In genomic region chr11:70437426-70437825, GRCm38 (mm10) we compare ENCODE assay signal across 27 mouse cellular contexts. TPM values are rescaled to one million over a fixed set of nuclear protein-coding genes. Genes with fewer than 3 reads are reported as not detected.
DNase-seq lines count a peak whose midpoint lies in the region; ATAC-seq and TF ChIP-seq lines count a peak whose summit lies in the region.
"Had no signal": no experiment of that assay in that cellular context is flagged by ENCODE, and none has a peak within 500 bp of the region (broad histone marks: within the 10 kb centered on the region; RNA-seq: fewer than 3 reads in every experiment).

No protein-coding gene starts in this region.

- no peak for TF ChIP-seq CTCF in bone marrow macrophage, adult 2 months (IDR thresholded peaks at IDR 0.05; ENCODE audit: low read depth, low read length)
- TF ChIP-seq CTCF in forebrain, postnatal 0 days (IDR thresholded peaks at IDR 0.05; ENCODE audit: low read depth) = no peak

- TF ChIP-seq POLR2A in bone marrow macrophage, adult 2 months (IDR thresholded peaks at IDR 0.05; ENCODE audit: borderline replicate concordance, low read depth, low read length) = no peak

- H3K4me1 ChIP-seq in bone marrow macrophage, adult 2 months (ENCODE audit: control insufficient read depth, insufficient read depth, low read length) = peaks cover 50% of the 10 kb centered on the region
- peaks cover 9% of the 10 kb centered on the region for H3K4me1 ChIP-seq in forebrain, postnatal 0 days (ENCODE audit: insufficient read depth)

- H3K9ac ChIP-seq in forebrain, postnatal 0 days = no peak overlapping the region
- H3K9ac ChIP-seq: heart, embryonic 12.5 days; kidney, embryonic 15.5 days; limb, embryonic 15.5 days had no signal

- H3K27ac ChIP-seq in bone marrow macrophage, adult 2 months (ENCODE audit: insufficient read depth, low read depth, low read length) = 0 out of 2 replicates have a peak overlapping the region, but pooled peaks have one; percentile 4
- no peak overlapping the region for H3K27ac ChIP-seq in forebrain, postnatal 0 days (ENCODE audit: low read depth, low read length)
- H3K27ac ChIP-seq: forebrain, embryonic 10.5 days; hindbrain, postnatal 0 days; kidney, embryonic 15.5 days; limb, embryonic 15.5 days had no signal

- H3K9me3 ChIP-seq in forebrain, postnatal 0 days (ENCODE audit: low read length) = no peaks in the 10 kb centered on the region
- H3K9me3 ChIP-seq: forebrain, embryonic 10.5 days; heart, embryonic 12.5 days; kidney, embryonic 15.5 days; limb, embryonic 15.5 days had no signal

- DNase-seq in thymus, postnatal 14 days = peak; percentile 30
- DNase-seq in thymus, postnatal 36 days = no peak
- peak; percentile 42 for DNase-seq in naive thymus-derived CD4-positive, alpha-beta T cell, adult 2 months (ENCODE audit: low read depth)
- DNase-seq in cerebellum, adult 11 months = no peak
- DNase-seq in kidney, postnatal 4 days = no peak
- no peak for DNase-seq in forebrain, postnatal 0 days
- DNase-seq: adrenal gland, postnatal 10 days; B cell, adult 2 months; cerebellum, adult 18-20 months; cerebellum, postnatal 14 days; gastrocnemius, postnatal 14 days; heart, adult 18-20 months; heart, postnatal 10 days; kidney, adult 11 months; kidney, postnatal 36 days; layer of hippocampus, adult 9-11 months; lung, adult 2 months; lung, postnatal 14 days; midbrain, embryonic 14.5 days had no signal

- no peak overlapping the region for H3K4me3 ChIP-seq in bone marrow macrophage, adult 2 months (ENCODE audit: insufficient read depth, low read length)
- no peak overlapping the region for H3K4me3 ChIP-seq in forebrain, postnatal 0 days (ENCODE audit: low read depth, low read length)
- H3K4me3 ChIP-seq: forebrain, embryonic 10.5 days; heart, embryonic 12.5 days; kidney, embryonic 15.5 days; limb, embryonic 15.5 days had no signal

- no peak for ATAC-seq in forebrain, postnatal 0 days
- ATAC-seq: forebrain, embryonic 16.5 days; hindbrain, postnatal 0 days had no signal

- peaks cover 50% of the 10 kb centered on the region for H3K36me3 ChIP-seq in forebrain, postnatal 0 days (ENCODE audit: insufficient read depth)

- no peak overlapping the region for H3K4me2 ChIP-seq in forebrain, postnatal 0 days (ENCODE audit: low read depth)
- H3K4me2 ChIP-seq: heart, embryonic 12.5 days; kidney, embryonic 15.5 days; limb, embryonic 15.5 days had no signal

- no peaks in the 10 kb centered on the region for H3K27me3 ChIP-seq in forebrain, postnatal 0 days (ENCODE audit: insufficient read depth, low read length)
- H3K27me3 ChIP-seq: heart, embryonic 12.5 days; kidney, embryonic 15.5 days; limb, embryonic 15.5 days had no signal

- 89% methylated on average over 6 of the region's 6 CpGs for WGBS in forebrain, postnatal 0 days

RNA-seq across cellular contexts. Expression of gene Arrb2, which starts 5.0 kb away (rescaled TPM):
- 520 and 549 TPM in 2 replicates for polyA plus RNA-seq in bone marrow macrophage, adult 2 months (2012; ENCODE audit: insufficient read depth, insufficient read length, missing spikeins)
- total RNA-seq in forebrain, postnatal 0 days (2014; rRNA removed) = 71.9 and 74.4 TPM in 2 replicates
- polyA plus RNA-seq in forebrain, postnatal 0 days (2015; fragmentation: Nextera tagmentation; extraction: Ambion mirVana) = 39.6 and 44.9 TPM in 2 replicates

RNA-seq across cellular contexts. Expression of gene Med11, which starts 14.3 kb away (rescaled TPM):
- polyA plus RNA-seq in bone marrow macrophage, adult 2 months (2012; ENCODE audit: insufficient read depth, insufficient read length, missing spikeins) = 40.5 and 41.6 TPM in 2 replicates
- 21.2 and 41.3 TPM in 2 replicates for total RNA-seq in forebrain, postnatal 0 days (2014; rRNA removed)
- 35.3 and 35.6 TPM in 2 replicates for polyA plus RNA-seq in forebrain, postnatal 0 days (2015; fragmentation: Nextera tagmentation; extraction: Ambion mirVana)

RNA-seq across cellular contexts. Expression of gene Zmynd15, which starts 21.8 kb away (rescaled TPM):
- polyA plus RNA-seq in bone marrow macrophage, adult 2 months (2012; ENCODE audit: insufficient read depth, insufficient read length, missing spikeins) = 21.7 and 23.7 TPM in 2 replicates
- 0.54 and 1.1 TPM in 2 replicates for total RNA-seq in forebrain, postnatal 0 days (2014; rRNA removed)
- polyA plus RNA-seq in forebrain, postnatal 0 days (2015; fragmentation: Nextera tagmentation; extraction: Ambion mirVana) = 0.24 and 0.84 TPM in 2 replicates

RNA-seq across cellular contexts. Expression of gene Cxcl16, which starts 22.4 kb away (rescaled TPM):
- polyA plus RNA-seq in bone marrow macrophage, adult 2 months (2012; ENCODE audit: insufficient read depth, insufficient read length, missing spikeins) = 434 and 456 TPM in 2 replicates
- 2.2 and 2.3 TPM in 2 replicates for total RNA-seq in forebrain, postnatal 0 days (2014; rRNA removed)
- 2.0 and 2.4 TPM in 2 replicates for polyA plus RNA-seq in forebrain, postnatal 0 days (2015; fragmentation: Nextera tagmentation; extraction: Ambion mirVana)
- total RNA-seq: megakaryocyte-erythroid progenitor cell, adult 5-6 weeks had no signal

RNA-seq across cellular contexts. Expression of gene Pelp1, which starts 27.6 kb away (rescaled TPM):
- polyA plus RNA-seq in bone marrow macrophage, adult 2 months (2012; ENCODE audit: insufficient read depth, insufficient read length, missing spikeins) = 19.3 and 21.2 TPM in 2 replicates
- 24.5 and 30.7 TPM in 2 replicates for total RNA-seq in forebrain, postnatal 0 days (2014; rRNA removed)
- polyA plus RNA-seq in forebrain, postnatal 0 days (2015; fragmentation: Nextera tagmentation; extraction: Ambion mirVana) = 21.0 and 31.3 TPM in 2 replicates

Comparison
In these comparisons a context has a peak if more than half of its experiments do, and no peak if none do; other contexts are left out.
1. DNase-seq: peak in thymus, postnatal 14 days (single experiment) and naive thymus-derived CD4-positive, alpha-beta T cell, adult 2 months (single experiment); none in thymus, postnatal 36 days (0 of 2), cerebellum, adult 11 months (single experiment), kidney, postnatal 4 days (0 of 2) and forebrain, postnatal 0 days (single experiment).
2. RNA of gene Arrb2, which starts 5.0 kb away (polyA plus RNA-seq): 520 to 549 TPM in bone marrow macrophage, adult 2 months; 39.6 to 44.9 TPM in forebrain, postnatal 0 days; every median in the first group is over 10 times any median in the second.
3. RNA of gene Zmynd15, which starts 21.8 kb away (polyA plus RNA-seq): 21.7 to 23.7 TPM in bone marrow macrophage, adult 2 months; 0.24 to 0.84 TPM in forebrain, postnatal 0 days; every median in the first group is over 10 times any median in the second.